Mouse (Mus musculus) left cerebral cortex, postnatal 36 days (tissue): ENCODE data around the gene Nipa1. TPM values are rescaled to one million over a fixed set of nuclear protein-coding genes. Genes with fewer than 3 reads are reported as not detected.
A peak's percentile ranks its signal among the peaks of the same experiment; 100 is the strongest.

Experiments
- DNase-seq, 2 experiments: peaks; one replicate each; pipeline ENCODE4 v3.0.0; 2021 to 2022; ENCODE audit warnings: low spot score in 2 of 2, mixed read lengths in 1 of 2
- intact Hi-C: fragments of 180-260 bp; cut with DNase I; formaldehyde crosslinking; loops from one replicate; pipeline ENCODE4 v1.15.1; 2025
- total RNA-seq, 2 experiments: library from RNA; stranded (reverse); gene quantifications; 2 replicates each; pipeline ENCODE4 v1.2.3; 2021

Nipa1 gene
- total RNA-seq, 2 experiments from 2014 or later = 62.1 to 71.4 TPM

DNA sequence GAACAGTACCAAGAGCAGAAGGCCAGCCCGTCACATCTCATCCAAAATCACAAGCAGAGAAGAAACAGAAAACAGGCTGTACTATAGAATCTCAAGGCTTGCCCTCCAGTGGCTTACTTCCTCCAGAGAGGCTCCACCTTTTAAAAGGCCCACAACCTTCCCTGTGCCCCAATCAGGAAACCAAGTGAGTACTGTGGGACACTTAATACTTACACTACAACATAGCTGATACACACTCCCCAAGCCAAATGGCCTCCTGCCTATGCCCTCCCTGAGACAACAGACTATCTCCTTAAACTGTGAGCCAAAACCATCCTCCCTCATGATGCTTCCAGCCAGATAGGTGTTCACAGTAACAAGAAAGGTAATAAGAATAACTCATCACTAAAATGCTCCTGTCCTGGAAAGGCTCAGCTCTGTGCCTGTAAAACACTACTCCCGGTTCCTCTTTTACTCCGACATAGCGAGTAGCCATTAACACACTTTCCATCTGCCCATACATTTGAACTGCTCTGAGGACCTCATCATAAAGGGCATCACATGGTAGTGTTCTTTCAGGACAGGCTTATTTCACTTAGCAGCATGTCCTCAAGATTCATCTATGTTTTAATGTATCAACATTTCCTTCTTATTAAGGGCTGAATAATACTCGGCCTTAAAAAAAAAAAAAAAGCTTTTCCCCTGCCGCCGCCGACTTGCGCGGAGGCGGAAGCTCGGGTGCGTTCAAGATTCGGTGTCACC lies 6.3 kb downstream of the Nipa1 start:
- intact Hi-C loops = no loop called here
- DNase-seq = no peak

GRCm38 (mm10) chr7:56011018-56011333 lies 8.8 kb downstream of the Nipa1 start:
- intact Hi-C loops = no loop called here

GRCm38 (mm10) chr7:56010318-56011017 lies 9.3 kb downstream of the Nipa1 start:
- no peak for DNase-seq
- intact Hi-C loops = no loop called here

More at GRCm38 (mm10) chr7:56011018-56011333, 8.8 kb downstream of the Nipa1 start:
- no peak for DNase-seq

- DNase-seq = no peak
- intact Hi-C loops = no loop called here
Observed at GRCm38 (mm10) chr7:55998997-55999396, 20.8 kb downstream of the Nipa1 start.

DNA sequence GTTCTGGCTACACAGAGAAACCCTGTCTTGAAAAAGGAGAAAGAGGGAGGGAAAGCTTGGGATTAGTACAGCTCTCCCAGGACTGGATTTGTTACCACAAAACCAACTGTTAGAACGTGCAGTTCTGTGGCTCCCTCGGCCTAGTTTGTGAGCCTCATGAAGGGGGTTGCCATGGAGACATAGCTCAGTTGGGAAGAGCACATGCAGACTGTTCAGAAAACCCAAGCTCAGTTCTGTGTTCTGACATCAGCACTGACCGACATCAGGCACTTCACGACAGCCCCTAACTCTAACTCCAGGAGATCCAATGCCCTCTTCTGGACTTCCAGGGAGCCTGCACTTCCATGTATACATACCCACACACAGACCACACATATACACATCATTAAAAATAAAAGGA lies 24.7 kb downstream of the Nipa1 start:
- peak in 1 of 2 experiments; percentile 40 for DNase-seq
- intact Hi-C loops = no loop called here

DNA sequence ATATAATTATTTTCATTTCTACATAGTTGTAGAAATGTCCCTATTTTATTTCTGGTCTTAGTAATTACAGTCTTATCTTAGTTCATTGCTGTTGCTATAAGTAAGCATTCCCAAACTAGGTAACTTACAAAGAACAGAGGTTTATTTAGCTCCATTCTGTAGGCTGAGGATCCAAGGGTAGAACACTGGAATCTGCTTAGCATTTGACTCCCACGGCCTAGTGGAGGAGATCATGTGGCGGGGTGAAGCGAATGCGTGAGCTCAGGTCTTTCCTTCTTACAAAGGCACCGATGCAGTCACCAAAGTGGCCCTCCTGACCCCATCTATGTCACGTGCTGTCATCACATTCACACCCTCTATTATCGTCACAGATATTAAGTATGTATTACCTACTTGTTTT lies 27.9 kb downstream of the Nipa1 start:
- intact Hi-C loops = no loop called here
- peak in 1 of 2 experiments; percentile 26 for DNase-seq

- intact Hi-C loops = no loop called here
- no peak for DNase-seq
Observed at GRCm38 (mm10) chr7:55991129-55991528, 28.6 kb downstream of the Nipa1 start.

DNA sequence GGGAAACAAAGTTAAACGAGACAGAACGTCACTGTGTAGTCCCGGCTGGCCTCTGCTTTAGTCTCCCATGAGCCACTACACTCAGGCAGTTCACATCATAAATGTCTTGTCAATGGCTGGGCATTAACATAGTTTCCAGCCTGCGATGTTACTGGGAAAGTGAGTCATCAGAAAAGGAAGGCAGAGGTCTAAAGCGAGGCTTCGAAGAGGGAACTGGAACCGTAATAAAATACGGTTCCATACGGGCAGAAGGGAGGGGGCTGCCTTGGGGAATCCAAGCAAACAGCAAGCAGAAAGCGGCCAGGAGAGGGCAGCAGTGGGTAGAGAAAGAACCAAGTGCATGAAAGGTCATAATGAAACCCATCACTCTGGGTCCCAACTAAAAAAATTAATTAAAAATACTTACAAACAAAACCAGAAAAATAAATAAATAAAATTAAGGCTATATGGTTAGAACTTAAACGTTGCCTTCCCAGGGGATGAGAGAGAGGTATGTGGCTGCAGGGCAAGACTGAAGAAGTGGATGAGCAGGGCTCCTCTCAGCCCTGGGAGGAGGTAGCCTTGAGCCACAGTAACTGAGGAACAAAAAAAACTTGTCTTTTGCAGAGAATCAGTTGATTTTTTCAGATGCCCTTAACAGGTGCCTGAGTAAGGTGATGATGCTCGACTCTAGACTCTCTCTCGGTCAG lies 33.1 kb downstream of the Nipa1 start:
- intact Hi-C loops = loop anchor here (2.0 to 5.0 kb wide), 2 partner anchors 36 to 54 kb away; no protein-coding TSS in a partner anchor
- DNase-seq = peak; percentile 46 to 72

- DNase-seq = no peak
- intact Hi-C loops = loop anchor here (5.0 kb wide), 1 partner anchor 38 kb away; no protein-coding TSS in a partner anchor
Observed at GRCm38 (mm10) chr7:55984754-55985153, 35.0 kb downstream of the Nipa1 start.

- no peak for DNase-seq
- intact Hi-C loops = no loop called here
Observed at GRCm38 (mm10) chr7:55983107-55983506, 36.6 kb downstream of the Nipa1 start.

GRCm38 (mm10) chr7:55982010-55982700 lies 37.6 kb downstream of the Nipa1 start:
- intact Hi-C loops = no loop called here
- DNase-seq = no peak

GRCm38 (mm10) chr7:55981511-55981910 lies 38.2 kb downstream of the Nipa1 start:
- no peak for DNase-seq
- intact Hi-C loops = no loop called here

GRCm38 (mm10) chr7:55974429-55974828 lies 45.3 kb downstream of the Nipa1 start:
- DNase-seq = no peak
- intact Hi-C loops = no loop called here

GRCm38 (mm10) chr7:55969415-55969814 lies 50.3 kb downstream of the Nipa1 start:
- DNase-seq = no peak
- intact Hi-C loops = no loop called here

DNA sequence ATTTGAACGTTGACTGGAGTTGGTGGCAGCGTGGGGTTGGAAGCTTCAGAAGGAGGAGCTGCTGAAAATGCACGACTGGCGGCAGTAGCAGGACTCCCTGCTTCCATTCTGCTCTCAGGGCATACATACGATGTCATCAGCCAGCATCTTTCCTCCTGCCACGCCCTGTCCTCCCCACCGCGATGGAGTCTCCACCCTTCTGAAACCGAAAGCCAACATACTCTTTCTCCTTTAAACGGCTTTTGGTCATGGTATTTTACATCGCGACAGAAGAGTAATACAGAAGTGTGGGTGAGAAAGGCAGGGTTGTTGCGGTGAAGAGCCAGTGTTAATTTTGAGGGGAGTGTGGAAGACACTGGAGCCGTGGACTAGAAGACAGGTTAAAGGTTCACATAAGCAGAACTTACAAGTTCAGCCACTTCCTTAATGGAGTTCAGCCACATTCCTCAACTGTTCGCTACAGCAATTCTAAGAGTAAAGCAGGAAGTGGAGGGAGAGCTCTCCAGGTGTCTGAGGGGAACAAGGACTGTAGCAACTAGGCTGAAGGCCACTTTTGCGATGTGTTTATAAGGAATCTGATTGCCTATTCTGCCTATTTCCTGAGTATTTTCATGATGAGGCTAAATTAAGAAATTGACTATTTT lies 51.4 kb downstream of the Nipa1 start:
- intact Hi-C loops = no loop called here
- DNase-seq = peak; percentile 36 to 44

DNA sequence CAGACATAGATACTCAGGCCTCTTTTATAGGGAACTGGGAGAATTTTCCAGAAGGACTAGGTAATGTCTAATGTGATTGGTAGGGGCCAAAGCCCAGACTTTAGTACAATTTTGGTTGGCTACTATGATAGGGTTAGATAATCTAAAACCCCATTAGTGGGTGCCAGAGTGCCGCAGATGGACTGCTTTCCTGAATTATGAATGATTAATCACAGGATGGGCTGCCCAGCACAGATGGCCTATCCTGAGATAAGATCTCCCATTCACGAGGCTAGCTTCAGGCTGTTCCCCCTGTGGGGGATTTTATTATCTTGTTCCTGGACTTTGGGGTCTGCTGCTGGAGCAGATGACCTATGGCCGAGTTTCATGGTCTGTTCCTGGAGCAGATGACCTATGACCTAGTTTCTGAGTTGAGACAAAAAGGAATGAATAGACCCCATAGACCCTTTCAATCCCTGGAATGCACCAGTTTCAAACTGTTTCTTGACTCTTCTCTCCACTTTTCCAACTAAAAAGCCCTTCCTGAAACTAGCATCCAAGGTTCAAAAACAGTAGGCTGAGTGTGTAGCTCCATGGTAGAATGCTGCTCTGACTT lies 52.8 kb downstream of the Nipa1 start:
- intact Hi-C loops = no loop called here
- DNase-seq = no peak

DNA sequence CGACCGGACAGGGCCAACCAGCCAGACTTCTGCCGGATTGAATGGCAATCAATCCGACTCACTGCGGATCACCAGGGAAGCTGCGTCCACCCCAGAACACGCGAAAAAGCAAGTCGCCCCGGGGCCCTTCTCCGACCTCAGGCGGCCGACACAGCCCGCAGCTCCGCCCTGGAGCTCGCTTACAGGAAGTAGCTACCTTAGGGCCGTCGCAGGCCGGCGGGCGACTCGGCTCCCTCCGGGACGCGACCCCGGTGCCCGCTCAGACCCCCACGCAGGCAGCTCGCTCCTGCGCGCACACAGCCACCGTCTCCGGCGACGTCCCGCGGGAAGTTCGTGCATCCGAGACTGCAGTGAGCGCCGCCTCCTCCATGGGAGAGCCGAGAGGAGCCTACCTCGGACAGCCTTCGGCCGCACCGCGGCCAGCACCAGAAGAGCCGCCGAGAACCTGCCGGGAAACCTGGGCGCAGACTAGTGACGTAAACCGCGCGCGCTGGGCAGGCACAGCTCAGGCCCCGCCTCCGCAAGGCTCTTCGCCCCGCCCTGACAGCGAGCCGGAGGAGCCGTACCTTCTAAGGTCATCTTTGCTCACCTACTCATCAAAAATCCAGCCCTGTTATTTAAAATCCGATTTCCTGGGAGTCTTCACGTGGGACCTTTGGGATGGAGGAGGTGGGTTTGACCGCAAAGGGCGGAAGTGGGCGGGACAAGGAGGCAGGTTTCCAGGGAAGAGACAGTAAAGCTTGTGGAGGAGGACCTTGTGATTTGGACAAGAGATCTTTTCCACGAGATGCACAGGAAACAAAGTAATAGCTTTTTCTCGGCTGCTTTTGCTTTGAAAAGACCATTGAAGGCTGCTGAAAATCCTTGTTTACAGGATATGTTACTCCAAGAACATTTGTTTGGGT lies 57.5 kb downstream of the Nipa1 start, which contains the start of gene Nipa2:
TSS of gene Nipa2 (minus strand) at position 473 of the 905 bp plus-strand sequence.
- intact Hi-C loops = no loop called here

DNA sequence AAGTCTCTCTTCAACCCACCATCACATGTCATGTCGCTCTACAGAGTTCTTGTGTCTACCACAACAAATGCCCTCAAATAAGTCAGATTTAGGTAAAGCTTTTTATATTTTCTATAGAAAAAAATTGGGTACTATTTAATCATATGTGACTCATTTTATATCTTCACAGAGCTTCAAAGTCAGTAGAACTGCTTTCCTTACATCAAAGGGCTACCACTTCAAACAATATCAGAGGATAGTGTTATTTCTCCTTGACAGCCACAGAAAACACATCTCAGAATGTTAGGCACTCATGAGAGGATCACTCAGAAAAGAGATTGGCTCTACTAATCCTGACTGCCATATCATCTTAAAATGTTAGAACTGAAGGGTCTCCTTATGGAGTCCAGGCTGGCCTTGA lies 59.2 kb downstream of the Nipa1 start:
- DNase-seq = no peak
- intact Hi-C loops = no loop called here

More for the DNA sequence above, 57.5 kb downstream of the Nipa1 start, which contains the start of gene Nipa2:
- DNase-seq = peak; percentile 95
